Mouse (Mus musculus) lung, embryonic 14.5 days (tissue): ENCODE measurements around the gene Fars2. TPM values are rescaled to one million over a fixed set of nuclear protein-coding genes. Genes with fewer than 3 reads are reported as not detected.

ENCODE experiments used
- ATAC-seq: fragments of 200-750 bp; cut with Nextera tagmentation; 2 replicates; pipeline ENCODE4 v1.8.0; 2017; ENCODE audit warnings: mild to moderate bottlenecking, moderate TSS enrichment, moderate library complexity; ENCODE audit not compliant: insufficient read depth
- DNase-seq: peaks from one replicate; pipeline ENCODE4 v3.0.0-alpha.2; 2015
- H3K27ac ChIP-seq: fragments of 300-500 bp; sonication (generic); 2 replicates; pipeline ENCODE4 v1.5.1; 2014; ENCODE audit warnings: low read depth, mild to moderate bottlenecking, moderate library complexity
- H3K27me3 ChIP-seq: fragments of 300-500 bp; sonication (generic); 2 replicates; pipeline ENCODE4 v1.6.1; 2014; ENCODE audit warnings: low read length, control low read depth; ENCODE audit not compliant: insufficient read depth
- H3K36me3 ChIP-seq: fragments of 300-500 bp; sonication (generic); 2 replicates; pipeline ENCODE4 v1.6.1; 2014; ENCODE audit warnings: control low read depth; ENCODE audit not compliant: insufficient read depth
- H3K4me1 ChIP-seq: fragments of 300-500 bp; sonication (generic); 2 replicates; pipeline ENCODE4 v1.6.1; 2014; ENCODE audit warnings: antibody characterized with exemption, control low read depth; ENCODE audit not compliant: insufficient read depth
- H3K4me2 ChIP-seq: fragments of 300-500 bp; sonication (generic); 2 replicates; pipeline ENCODE4 v1.6.1; 2014; ENCODE audit warnings: mild to moderate bottlenecking
- H3K4me3 ChIP-seq: fragments of 300-500 bp; sonication (generic); 2 replicates; pipeline ENCODE4 v1.5.1; 2014; ENCODE audit warnings: low read depth, low read length
- H3K9ac ChIP-seq: fragments of 300-500 bp; sonication (generic); 2 replicates; pipeline ENCODE4 v1.6.1; 2014
- H3K9me3 ChIP-seq: fragments of 300-500 bp; sonication (generic); 2 replicates; pipeline ENCODE4 v1.6.1; 2016; ENCODE audit warnings: low read depth, low read length, control low read depth
- CTCF ChIP-seq: IDR thresholded peaks from 2 replicates; pipeline ENCODE4 v1.5.1; 2016; ENCODE audit warnings: antibody characterized with exemption, low read depth
- WGBS: fragments of 180-500 bp; shearing (Covaris S2); extraction: QIAGEN DNeasy Blood & Tissue Kit; methylation state at CpG from one replicate; pipeline ENCODE4 v1.1.7; 2014; 5-methylcytosine and 5-hydroxymethylcytosine counted together
- polyA plus RNA-seq: library from polyadenylated mRNA; unstranded; fragments of >200 nt; fragmentation: Nextera tagmentation; extraction: Ambion mirVana; gene quantifications from 2 replicates; pipeline ENCODE4 v1.2.1, GENCODE M21; 2014

Gene Fars2
- polyA plus RNA-seq, 1 experiment from 2014 or later, result 29.3 TPM

DNA sequence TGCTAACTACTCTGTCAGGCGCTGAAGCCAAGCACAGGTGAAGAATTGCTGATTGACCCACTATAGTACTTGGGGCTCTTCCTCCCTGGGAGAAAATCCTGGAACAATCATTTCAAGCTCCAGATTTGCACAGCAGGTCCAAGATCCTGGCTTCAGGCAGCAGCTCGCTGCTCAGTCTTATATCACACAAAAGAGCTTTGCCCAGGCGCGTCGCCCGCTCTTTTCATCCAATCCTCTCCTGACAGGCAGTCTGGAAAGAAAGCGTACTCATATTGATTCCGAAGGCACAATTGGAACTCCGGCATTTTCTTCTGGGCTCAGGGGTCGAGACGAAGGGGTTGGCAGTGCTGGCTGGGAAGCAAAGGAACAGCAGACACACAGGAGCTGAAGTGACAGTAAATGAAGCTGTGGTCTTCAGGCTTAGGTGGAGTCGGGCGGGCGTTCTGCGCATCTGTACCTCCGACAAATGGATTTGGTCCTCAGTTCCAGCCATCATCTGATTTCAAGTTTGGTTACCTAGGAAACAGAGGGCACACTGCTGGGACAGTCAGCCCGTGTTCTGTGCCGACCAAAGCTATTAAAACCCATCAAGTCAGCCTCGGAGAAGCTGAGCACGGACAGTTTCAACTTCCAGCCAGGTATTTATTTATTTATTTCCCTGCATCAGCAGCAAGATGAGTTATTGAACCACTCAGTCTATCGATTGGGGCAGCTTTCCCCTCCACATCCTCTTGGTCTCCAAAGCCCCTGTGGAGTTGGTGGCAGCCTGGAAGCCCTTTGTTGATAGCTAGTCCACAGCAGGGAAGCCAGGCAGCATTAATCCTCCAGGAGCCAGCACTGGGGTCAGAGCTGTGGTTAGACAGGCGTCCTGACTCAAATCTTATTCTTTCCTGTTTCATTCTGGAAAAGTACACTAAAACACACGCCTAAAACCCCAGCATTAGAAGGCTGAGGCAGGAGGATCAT lies 495.9 kb downstream of the Fars2 start:
- no peaks in the 10 kb centered on the region for H3K36me3 ChIP-seq
- TF ChIP-seq CTCF, result no peak
- no peak overlapping the region for H3K27ac ChIP-seq
- no peaks in the 10 kb centered on the region for H3K4me1 ChIP-seq
- H3K4me3 ChIP-seq, result no peak overlapping the region
- H3K27me3 ChIP-seq, result no peaks in the 10 kb centered on the region
- WGBS, result 57% methylated on average over 23 of the region's 23 CpGs
- H3K9me3 ChIP-seq, result no peaks in the 10 kb centered on the region
- H3K4me2 ChIP-seq, result no peak overlapping the region
- no peak overlapping the region for H3K9ac ChIP-seq
- ATAC-seq (no peak), DNase-seq (no peak)

DNA sequence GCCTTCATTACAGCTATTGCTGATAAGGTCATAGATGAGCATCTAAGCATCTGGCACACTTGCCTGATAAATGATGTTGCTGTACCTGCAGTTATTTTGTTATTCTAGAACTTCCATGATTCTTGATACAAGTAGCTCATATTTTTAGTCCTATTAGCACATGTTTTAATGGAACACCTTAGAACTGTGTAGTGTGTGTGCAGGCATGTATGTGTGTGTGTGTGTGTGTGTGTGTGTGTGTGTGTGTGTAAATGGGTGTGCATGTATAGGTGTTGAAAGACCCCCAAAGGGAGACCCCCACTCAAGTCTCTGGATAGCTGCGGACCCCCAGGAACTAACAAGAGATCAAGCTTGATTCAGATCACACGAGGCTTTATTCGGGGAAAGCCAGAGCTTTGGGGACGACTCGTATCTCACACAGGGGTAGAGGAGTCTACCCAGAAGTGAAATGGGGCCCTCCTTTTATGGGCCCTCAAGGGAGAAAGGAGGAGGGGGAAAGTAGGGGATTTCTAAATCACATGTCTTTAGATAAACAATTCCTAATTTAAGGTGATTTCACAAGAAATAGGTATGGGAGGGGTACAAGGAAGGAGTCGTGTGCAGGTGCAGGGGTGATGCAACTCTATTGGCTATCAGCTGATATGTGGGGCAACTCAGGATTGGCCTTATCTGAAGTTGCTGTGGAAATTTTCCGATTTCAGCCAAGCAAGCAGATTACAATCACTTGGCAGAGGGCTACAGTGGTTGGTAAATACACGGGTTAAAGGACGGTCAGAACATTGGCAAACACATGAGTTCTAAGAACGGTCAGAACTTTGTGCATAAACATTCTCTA lies 503.5 kb downstream of the Fars2 start:
- no peak for TF ChIP-seq CTCF
- H3K27ac ChIP-seq, result no peak overlapping the region
- DNase-seq, result no peak

DNA sequence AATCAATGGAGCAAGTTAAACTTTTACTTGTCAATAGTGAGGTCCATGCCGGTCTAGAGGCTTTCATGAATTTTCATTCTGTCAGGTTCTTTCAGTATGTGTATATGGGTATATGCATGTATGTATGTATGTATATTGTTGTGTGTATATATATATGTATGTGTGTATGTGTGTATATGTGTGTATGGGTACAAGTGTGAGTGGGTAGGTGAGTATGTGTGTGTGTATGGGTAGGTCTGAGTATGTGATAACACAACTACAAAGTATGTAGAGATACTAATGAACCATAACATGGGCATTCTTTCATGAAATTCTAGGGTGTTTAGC lies 504.1 kb downstream of the Fars2 start:
- ATAC-seq (no peak), DNase-seq (no peak)
- Histone ChIP-seq H3K27me3 (no peaks in the 10 kb centered on the region), H3K4me3 (no peak overlapping the region), H3K4me2 (no peak overlapping the region), H3K9me3 (no peaks in the 10 kb centered on the region), H3K9ac (no peak overlapping the region), H3K36me3 (no peaks in the 10 kb centered on the region), H3K4me1 (no peaks in the 10 kb centered on the region), H3K27ac (no peak overlapping the region)
- no peak for TF ChIP-seq CTCF
- 68% methylated on average over 1 of the region's 1 CpGs for WGBS

More for the DNA sequence above, 503.5 kb downstream of the Fars2 start:
- Histone ChIP-seq H3K9ac (no peak overlapping the region), H3K4me3 (no peak overlapping the region), H3K4me2 (no peak overlapping the region), H3K4me1 (no peaks in the 10 kb centered on the region), H3K36me3 (no peaks in the 10 kb centered on the region), H3K27me3 (no peaks in the 10 kb centered on the region), H3K9me3 (no peaks in the 10 kb centered on the region)
- ATAC-seq, result no peak
- 78% methylated on average over 10 of the region's 10 CpGs for WGBS

DNA sequence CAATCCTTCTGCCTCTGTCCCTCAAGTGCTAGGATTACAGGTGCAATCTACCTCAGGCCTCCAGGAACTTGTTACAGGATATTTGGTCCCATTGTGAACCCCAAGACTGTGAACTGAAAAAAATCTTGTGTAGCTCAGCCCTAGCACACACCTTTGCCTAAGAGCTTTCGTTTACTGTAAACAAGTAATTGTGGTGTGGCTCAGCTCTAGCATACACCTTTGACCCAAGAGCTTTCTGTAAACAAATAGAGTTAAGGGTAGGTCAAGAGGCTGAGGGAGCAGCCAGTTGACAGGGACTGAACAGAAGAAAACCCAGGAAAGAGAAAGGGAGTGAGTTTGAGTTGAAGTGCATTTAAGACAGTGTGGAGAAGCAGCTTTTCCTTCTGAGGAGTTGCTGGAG lies 506.3 kb downstream of the Fars2 start:
- WGBS, result 34% methylated on average over 1 of the region's 1 CpGs
- Histone ChIP-seq H3K9me3 (no peaks in the 10 kb centered on the region), H3K27me3 (no peaks in the 10 kb centered on the region), H3K9ac (no peak overlapping the region), H3K27ac (no peak overlapping the region), H3K4me3 (no peak overlapping the region), H3K4me1 (no peaks in the 10 kb centered on the region), H3K4me2 (no peak overlapping the region), H3K36me3 (no peaks in the 10 kb centered on the region)
- no peak for TF ChIP-seq CTCF
- ATAC-seq (no peak), DNase-seq (no peak)

DNA sequence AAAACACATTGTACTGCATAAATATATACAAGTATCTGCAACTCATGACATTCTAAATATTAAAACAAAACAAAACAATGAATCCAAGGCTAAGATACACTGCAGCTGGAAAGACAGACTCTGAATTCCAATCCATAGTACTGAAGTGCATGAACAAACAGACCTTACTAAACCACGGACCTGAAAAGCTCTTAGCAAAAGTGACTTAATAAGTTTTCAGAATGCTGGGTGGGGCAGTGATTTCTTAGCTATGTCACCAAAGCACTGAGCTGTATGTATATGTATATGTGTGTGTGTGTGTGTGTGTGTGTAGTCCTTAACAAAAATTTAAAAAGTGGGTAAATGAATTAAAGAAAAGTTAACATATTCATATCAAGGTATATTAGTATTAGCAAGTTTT lies 511.9 kb downstream of the Fars2 start:
- Histone ChIP-seq H3K4me3 (no peak overlapping the region), H3K27me3 (no peaks in the 10 kb centered on the region), H3K27ac (no peak overlapping the region), H3K9me3 (no peaks in the 10 kb centered on the region), H3K4me1 (no peaks in the 10 kb centered on the region), H3K4me2 (no peak overlapping the region), H3K9ac (no peak overlapping the region), H3K36me3 (no peaks in the 10 kb centered on the region)
- DNase-seq (peak; percentile 9), ATAC-seq (no peak)
- no peak for TF ChIP-seq CTCF
- WGBS, result 34% methylated on average over 1 of the region's 1 CpGs

DNA sequence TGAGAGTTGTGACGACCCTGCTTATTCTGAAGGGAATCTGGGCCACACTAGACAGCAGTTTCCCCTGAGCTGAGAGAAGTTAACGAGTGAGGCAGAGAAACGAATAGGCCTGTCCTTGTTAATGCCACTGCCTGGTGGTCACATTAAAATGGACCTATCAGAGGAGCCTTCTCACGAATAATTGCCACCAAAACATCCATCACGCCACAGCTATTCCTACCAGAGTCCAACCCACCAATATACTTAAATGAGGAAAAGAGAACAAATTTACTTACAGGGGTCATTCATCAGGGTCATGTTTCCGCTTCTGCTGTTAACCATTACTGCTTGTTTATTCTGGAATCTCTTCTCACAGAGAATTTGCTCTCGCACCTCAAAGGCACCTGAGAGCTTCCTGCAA lies 531.0 kb downstream of the Fars2 start:
- H3K9ac ChIP-seq, result no peak overlapping the region
- H3K9me3 ChIP-seq, result no peaks in the 10 kb centered on the region
- ATAC-seq, result no peak
- TF ChIP-seq CTCF, result no peak
- no peaks in the 10 kb centered on the region for H3K27me3 ChIP-seq
- H3K27ac ChIP-seq, result no peak overlapping the region
- 36% methylated on average over 7 of the region's 7 CpGs for WGBS
- H3K4me3 ChIP-seq, result no peak overlapping the region
- no peak overlapping the region for H3K4me2 ChIP-seq
- DNase-seq, result no peak
- no peaks in the 10 kb centered on the region for H3K4me1 ChIP-seq
- no peaks in the 10 kb centered on the region for H3K36me3 ChIP-seq

DNA sequence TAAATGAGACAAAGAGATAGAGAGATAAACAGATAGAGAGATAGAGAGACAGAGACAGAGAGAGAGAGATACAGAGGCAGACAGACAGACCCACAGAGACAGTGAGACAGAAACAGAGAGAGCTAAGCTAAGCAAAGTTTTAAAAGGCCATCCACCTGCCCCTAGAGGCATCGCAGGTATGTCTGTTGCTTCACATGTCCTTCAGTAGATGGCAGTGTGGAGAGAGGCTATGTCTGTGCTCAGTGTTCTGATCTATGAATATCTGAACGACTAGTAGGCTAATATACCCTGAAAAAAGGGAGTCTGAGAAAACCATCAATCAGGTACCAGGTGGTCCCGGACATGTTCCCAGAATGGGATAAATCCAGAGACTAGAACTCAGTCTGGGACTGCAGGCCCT lies 537.0 kb downstream of the Fars2 start:
- no peak overlapping the region for H3K4me2 ChIP-seq
- 69% methylated on average over 3 of the region's 3 CpGs for WGBS
- no peaks in the 10 kb centered on the region for H3K9me3 ChIP-seq
- no peak overlapping the region for H3K9ac ChIP-seq
- H3K27me3 ChIP-seq, result no peaks in the 10 kb centered on the region
- ATAC-seq (no peak), DNase-seq (no peak)
- TF ChIP-seq CTCF, result no peak
- H3K4me1 ChIP-seq, result no peaks in the 10 kb centered on the region
- H3K4me3 ChIP-seq, result no peak overlapping the region
- no peak overlapping the region for H3K27ac ChIP-seq
- no peaks in the 10 kb centered on the region for H3K36me3 ChIP-seq
